Mouse (Mus musculus) heart, postnatal 14 days (tissue): Measurements from ENCODE around the gene Olfr71. TPM values are rescaled to one million over a fixed set of nuclear protein-coding genes. Genes with fewer than 3 reads are reported as not detected.

Experiments
- DNase-seq, 2 experiments: peaks; one replicate each; pipeline ENCODE4 v3.0.0; 2021 to 2022
- intact Hi-C: fragments of 180-260 bp; cut with DNase I; formaldehyde crosslinking; loops from one replicate; pipeline ENCODE4 v1.15.1; 2025
- long read RNA-seq, 2 experiments: library from polyadenylated mRNA; stranded (forward); transcript quantifications; one replicate each; pipeline ENCODE4 v2.0.0; 2021
- total RNA-seq, 2 experiments: library from RNA; stranded (reverse); gene quantifications; 2 replicates each; pipeline ENCODE4 v1.2.3; 2021

Gene Olfr71
- total RNA-seq = not detected
- long read RNA-seq, experiment 1 = 0 reads
- long read RNA-seq, experiment 2 = 0 reads

DNA sequence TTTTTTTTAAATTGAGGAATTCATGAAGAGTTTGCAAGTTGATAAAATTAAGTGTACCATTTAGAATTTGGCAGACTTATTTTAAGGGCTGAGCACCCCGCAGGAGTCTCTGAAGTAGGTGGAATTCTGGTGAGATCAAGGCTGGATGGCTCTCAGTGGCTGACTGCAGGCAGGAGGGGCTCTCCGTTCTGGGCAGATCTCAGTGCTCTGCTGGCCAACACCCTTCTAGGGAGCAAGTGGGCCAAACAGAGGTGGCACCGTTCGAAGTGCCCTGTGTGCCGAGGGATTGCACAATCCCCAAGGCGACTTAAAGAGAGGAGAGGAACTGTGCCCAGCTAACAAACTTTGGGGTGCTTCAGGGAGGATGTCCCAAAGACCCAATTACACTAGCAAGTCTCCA lies at the start of gene Olfr71:
Gene Olfr71 (minus strand): TSS at position 387 of the 400 bp plus-strand sequence.
- no peak for DNase-seq
- intact Hi-C loops = no loop called here

DNA sequence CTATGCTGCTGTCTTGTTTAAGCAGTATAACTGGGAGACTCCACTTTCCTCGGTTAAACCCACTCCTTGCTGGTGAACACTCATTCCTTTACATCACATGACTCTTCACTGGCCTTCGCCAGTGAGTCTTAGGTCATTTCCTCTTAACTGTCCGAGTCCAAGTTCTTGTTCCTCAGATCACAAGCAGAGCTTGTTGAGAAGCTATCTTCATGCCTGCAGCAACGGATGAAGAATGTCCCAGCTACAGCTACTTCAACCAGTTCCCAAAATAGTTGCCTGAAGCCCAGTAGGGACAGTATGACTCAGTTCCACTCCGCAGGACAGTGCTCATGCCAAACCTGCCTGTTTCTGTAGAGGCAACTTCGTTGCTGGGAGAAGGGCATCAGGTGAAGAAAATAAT lies 47.2 kb upstream of the Olfr71 start:
- DNase-seq = peak in 1 of 2 experiments; percentile 14
- intact Hi-C loops = no loop called here

DNA sequence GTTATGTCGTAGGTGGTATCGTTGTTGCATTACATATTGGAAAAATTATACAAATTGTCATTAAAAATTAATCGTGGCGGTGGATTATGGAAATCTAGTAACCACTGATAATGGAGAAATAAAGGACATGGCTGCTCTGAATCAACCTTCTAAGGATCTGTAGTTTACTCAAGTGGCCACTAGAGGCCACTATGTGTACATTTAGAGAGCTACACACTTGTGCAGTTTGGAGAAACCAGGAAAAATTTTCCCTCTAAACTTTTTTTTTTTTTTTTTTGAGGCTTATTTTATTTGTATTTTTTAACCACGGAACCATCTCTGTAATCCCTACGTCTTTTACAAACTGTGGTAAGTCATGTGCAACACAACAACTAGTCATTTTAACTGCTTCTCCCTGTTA lies 35.1 kb upstream of the Olfr71 start:
- intact Hi-C loops = loop anchor here (1.0 to 10.0 kb wide), 2 partner anchors 116 to 230 kb away; no protein-coding TSS in a partner anchor
- DNase-seq = peak in 1 of 2 experiments; percentile 44

DNA sequence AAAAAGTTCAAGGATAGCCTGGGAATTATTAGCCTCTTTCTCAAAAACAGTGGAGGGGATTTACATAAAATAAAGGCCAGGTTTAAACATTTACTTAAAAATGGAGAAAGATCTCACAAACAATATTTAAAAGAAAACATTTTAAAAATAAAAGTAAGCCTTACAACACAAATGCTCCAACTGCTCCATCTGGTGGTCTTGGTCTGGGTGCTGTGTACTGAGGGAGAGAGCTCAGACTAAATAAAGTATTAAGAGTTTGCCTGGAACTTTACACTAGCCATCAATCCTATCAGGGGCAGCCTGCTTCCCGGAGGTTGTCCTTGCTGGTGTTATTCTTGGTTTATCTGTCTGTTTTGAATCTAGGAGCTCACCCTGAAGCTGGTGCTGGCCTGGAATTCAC lies 33.0 kb upstream of the Olfr71 start:
- peak in 1 of 2 experiments; percentile 40 for DNase-seq
- intact Hi-C loops = loop anchor here (10.0 kb wide), 1 partner anchor 232 kb away; no protein-coding TSS in a partner anchor

DNA sequence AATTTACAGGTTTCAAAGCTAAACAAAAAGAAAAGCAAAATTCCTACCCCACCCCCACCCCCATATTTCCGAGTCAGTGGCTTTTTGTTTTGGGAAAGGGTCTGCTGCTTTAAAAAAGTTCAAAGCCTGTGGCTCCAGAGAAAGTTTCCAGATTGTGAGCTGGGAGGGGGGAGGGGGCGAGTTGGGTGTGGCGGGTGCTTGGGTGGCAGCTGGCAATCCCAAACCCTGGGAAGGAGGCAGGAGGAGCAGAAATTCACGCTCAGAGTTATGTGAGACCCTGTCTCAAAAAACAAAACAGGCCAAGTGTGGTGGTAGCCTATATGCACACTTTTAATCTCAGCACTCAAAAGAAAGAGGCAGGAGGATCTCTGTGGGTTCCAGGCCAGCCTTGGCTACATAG lies 32.6 kb upstream of the Olfr71 start:
- intact Hi-C loops = loop anchor here (1.0 to 10.0 kb wide), 2 partner anchors 16 to 232 kb away; no protein-coding TSS in a partner anchor
- no peak for DNase-seq

DNA sequence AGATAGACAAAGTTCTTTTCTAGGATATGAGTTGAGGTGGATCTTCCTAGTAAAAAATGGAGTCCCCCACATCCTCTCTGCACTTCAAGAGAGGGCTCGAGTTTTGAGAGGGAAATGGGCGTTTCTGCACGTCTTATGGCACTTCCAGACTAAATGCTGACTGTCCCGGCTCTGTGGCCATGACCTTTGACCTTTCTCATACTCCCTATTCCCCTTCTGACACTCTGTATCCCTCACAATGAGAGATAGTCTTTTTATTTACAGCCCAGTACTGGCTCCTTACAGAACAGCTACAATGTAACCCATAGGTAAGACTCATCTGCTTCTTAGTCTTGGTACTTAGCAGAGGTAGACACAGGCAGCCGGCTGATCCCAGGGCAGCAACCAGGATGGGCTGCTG lies 31.5 kb upstream of the Olfr71 start:
- intact Hi-C loops = loop anchor here (10.0 kb wide), 1 partner anchor 233 kb away; no protein-coding TSS in a partner anchor
- no peak for DNase-seq

DNA sequence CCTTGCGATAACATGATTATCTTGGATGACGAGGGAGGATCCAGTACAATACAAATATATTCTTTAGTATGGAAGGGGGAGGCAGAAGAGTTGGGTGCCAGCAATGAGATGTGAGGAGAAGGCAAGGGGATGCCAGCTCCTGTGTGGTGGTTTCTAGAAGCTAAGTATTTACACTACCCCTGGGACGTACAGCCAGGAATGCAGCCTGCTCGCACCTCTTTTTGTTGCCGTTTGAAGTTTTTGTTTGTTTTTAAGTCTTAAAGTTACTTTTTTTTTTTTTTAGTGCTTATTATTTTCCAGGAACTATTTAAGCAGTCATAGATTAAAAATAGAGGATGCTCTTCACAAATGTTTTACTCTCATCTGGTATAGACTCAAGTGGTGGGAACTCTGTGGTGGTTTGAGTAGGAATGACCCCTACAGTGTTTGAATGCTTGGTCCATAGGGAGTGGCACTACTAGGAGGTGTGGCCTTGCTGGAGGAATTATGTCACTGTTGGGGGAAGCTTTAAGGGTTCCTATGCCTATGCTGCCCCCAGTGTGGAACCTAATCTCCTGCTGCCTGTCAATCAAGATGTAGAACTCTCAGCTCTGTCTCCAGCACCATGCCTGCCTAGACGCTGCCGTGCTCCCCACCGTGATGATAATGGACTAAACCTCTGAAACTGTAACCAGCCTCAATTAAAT lies 29.1 kb upstream of the Olfr71 start:
- DNase-seq = no peak
- intact Hi-C loops = no loop called here

DNA sequence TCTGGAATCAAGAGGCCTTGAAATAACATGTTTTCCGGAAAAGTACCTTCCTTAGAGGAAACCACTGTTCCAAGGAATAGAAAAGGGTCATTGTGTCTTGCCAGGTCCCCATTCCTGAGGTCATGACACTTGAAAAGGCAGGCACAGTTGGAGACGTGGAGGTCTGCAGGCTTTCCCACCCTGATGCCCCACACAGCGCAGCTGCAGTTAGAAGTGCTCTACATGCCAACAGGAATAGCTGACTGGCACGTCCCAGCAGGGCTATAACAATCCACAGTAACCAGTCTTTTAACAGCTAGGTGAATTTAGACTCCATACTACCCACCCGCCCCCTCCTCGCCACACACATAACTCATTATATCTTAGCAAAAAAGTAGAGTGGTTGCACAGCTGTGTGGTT lies 27.1 kb upstream of the Olfr71 start:
- intact Hi-C loops = no loop called here
- no peak for DNase-seq

DNA sequence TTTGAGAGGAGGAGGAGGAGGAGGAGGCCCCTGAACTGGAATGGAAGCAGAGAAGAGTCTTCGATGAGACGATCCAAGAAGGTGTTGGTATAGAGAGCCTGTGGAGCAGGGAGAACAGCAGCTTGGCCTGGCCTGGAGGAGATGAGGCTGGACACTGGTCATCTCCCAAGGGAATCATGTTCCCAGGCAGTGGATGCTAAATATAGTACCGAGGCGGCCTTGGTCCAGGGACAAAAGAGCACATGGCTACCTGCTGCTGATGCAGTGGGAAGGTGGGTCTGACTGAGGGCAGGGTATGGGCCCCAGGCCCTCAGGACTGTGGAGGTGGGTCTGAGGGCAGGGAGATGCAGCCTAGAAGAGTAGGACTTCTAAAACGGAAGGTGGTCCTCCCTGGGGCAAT lies 23.1 kb upstream of the Olfr71 start:
- DNase-seq = peak; percentile 29 to 35
- intact Hi-C loops = no loop called here

DNA sequence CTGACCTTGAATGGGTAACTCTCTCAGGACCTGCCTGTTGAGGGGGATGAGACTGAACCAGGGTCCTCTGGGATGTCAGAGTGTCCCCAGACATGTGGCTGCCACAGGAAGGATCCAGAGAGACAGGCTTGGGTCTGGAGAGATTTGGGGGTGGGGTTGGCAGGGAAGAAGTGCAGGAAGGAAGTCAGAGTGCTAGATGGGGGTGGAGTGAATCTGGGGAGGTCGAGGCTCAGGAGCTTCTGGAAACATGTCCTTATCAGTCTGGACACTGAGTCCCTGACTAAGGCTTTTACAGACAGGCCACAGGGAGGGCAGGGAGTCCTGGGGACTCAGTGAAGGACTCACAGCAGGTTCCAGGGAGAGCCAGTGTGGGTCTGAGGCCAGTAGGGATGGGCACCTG lies 22.1 kb upstream of the Olfr71 start:
- intact Hi-C loops = no loop called here
- DNase-seq = peak in 1 of 2 experiments; percentile 23

DNA sequence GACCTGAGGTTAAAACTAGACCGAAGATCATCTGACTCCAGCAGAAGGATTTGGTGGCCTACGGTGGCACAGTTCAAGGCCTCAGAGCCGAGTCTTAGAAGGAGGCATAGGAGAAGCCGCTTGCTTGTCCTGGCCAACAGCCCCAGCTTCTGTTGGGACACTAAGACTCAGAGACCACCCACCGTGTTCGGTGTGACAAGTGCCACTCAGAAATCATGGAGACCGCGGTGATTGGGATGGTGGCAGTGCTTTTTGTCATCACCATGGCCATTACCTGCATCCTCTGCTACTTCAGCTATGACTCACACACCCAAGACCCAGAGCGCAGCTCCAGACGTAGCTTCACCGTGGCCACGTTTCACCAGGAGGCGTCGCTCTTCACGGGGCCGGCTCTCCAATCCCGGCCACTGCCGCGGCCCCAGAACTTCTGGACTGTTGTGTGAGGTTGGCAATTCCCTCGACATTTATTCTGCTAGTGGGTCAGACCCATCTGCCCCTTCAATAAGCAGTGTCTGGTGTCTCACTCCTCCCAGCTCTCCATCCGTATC lies 20.8 kb upstream of the Olfr71 start:
- peak; percentile 46 to 53 for DNase-seq
- intact Hi-C loops = no loop called here

DNA sequence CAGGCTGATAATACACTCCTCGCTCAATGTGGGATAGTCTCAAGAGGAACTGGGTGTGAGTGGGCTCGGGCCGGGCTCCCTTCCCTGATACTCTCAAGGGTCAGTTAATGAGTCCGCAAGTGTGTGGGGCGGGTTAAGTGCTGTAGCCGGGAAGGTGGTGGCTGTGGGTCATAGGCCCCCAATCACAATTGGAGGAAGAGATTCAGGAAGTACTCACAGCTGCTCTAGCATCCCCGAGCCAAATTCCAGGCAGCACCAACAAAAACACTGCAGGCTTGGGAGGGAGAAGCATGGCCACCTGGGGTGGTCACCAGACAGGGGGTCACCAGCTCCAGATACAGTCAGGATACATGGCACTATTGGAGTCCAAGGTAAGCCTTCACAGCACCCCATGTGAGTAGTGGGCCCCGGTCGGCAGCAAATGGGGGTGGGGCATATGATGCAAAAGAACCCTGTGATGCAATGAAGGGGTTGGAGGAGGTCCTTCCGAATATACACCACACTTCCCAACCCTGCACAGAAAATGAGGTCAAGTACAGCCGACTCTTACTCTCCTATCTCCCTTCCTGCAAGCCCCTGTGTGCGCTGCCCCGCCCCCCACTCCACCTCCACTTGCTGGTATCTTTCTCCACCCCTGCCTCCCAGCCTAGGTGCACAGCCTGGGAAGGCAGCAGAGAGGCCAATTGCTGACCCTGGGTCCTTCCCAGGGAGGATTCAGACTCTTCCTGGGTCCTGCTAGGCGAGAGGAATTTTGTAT lies 19.9 kb upstream of the Olfr71 start, which contains the start of gene Spaar:
Gene Spaar (plus strand): TSS at position 241 of the 757 bp plus-strand sequence.
- DNase-seq = peak; percentile 72 to 77
- intact Hi-C loops = no loop called here

DNA sequence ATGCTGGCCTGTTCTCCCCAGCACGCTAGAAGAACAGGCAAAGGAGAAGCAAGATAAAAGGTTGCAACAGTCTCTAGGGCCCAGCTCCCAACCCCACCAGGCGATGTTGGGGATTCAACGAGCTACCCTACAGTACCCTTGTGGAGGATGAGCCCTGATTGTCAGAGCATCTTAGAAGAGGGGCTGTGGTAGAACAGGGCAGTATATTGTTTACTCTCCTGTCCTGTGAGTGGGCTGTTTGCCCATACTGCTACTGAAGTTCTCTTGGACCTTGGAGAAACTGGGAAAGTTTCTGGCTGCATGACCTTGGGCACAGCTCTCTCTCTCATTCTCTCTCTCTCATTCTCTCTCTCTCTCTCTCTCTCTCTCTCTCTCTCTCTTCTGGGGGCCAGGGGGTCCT lies 19.1 kb upstream of the Olfr71 start:
- intact Hi-C loops = no loop called here
- DNase-seq = peak in 1 of 2 experiments; percentile 31

DNA sequence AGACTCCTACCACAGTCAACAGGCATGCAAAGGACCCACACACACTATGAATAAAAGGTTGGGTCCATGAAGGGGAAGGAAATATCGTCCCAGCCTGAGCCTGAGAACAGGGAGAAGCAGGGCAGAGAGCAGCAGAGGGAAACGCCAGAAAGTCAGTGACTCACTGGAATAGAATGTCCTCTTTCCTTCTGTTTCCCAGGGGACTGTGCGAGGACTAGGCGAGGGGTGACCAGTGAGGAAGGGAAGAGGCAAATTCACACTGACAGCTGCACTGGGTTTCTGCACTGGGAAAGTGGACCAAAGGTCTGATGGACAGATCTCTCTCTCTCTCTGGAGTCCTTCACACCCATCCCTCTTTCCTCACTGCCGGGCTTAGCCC lies 18.5 kb upstream of the Olfr71 start:
- DNase-seq = peak; percentile 69 to 74
- intact Hi-C loops = no loop called here

DNA sequence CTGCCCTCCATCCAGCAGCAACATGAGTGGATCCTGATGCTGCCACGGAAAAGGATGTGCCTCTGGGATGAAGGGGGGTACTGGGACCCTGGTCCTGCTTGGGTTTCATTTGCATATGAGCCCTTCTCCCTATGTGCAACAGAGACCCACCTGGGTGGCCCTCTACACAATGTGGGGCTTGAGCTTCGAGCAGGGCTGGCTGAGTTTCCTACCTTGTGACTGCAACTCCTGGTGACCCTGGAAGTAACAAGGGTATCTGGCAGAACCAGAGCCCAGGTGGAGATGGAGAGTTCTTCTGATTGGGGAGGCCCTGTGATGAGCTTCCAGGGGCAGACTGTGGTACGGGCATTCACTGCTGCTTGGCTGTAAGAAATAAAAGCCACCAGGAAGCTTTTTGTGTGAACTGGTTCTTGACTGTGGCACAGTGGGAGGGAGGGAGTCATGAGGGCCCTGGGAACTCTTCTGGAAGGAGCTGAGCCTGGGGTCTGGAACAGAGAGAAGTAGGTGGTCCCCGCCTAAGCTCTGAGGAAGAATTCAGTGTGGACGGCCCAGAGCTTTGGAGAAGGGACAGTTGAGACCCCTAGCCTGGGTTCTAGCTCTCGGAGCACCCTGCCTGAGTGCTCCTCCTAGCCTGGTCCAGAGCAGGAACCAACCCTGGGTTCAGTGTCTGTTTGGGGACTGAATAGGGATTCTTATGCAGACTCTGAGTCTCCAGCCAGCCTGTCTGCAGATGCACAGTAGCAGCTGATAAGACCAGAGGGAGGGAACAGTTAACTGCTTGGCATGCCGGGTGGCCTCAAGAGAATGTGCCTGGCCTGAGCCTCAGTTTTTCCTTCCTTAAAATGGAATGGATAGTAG lies 17.9 kb upstream of the Olfr71 start:
- intact Hi-C loops = no loop called here
- no peak for DNase-seq

DNA sequence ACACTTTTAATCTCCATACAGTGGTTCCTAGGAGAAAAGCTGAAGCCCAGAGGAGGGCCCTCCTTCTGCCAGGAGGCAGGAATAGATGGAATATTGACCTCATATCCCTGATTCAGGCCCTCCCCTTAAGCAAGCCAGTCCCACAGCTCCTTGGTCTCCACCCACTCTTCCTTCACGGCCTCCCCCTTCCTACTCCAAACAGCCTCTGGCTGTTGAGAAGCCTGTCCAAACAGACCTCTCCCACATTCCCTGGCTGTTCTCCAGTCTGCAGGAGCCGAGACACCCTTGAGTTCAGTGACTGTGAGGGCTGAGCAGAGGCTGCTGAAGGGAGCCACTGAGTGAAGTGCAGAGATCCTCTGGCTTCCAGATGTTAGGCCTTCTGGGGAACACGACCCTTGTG lies 16.9 kb upstream of the Olfr71 start, which contains the start of gene Hrct1:
Gene Hrct1 (plus strand): TSS at position 194 of the 400 bp plus-strand sequence.
- intact Hi-C loops = loop anchor here (1.0 kb wide), 1 partner anchor 15 kb away; no protein-coding TSS in a partner anchor
- peak; percentile 84 to 86 for DNase-seq

DNA sequence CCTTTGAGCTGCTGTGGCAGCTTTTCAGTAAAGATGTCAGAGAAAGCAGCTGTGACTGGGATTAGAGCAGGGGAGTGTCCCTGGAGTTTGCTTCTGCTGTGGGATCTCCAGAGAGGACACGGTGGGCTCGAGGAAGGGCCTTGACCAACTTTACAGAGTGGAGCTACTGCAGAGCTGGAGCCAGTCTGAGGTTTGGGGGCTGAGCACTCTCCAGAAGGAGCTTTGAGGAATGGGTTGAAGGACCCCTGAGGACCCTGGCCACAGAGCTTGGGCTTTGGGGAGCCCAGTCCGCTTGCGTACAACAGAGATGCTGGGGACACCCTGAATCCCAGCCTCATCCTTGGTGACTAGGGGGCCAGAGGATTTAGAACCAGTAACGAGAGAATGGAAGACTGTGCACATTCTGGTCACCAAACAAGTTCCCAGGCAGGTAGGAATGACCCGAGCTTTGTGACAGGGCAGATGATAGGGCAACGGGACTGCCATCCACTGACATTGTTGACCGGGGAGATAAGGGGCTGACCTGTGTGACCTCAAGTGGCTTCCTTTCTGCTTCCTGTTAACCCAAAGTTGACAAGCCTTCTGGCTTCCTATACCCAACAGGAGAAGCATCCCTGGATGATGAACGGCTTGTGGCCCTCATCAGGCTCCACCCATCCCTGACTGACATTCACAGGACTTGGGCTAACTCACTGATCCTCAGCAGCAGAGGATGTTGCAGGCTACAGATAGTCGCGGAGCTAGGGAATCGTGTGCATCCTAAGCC lies 16.4 kb upstream of the Olfr71 start:
- intact Hi-C loops = loop anchor here (1.0 kb wide), 1 partner anchor 16 kb away; no protein-coding TSS in a partner anchor
- DNase-seq = peak in 1 of 2 experiments; percentile 27

DNA sequence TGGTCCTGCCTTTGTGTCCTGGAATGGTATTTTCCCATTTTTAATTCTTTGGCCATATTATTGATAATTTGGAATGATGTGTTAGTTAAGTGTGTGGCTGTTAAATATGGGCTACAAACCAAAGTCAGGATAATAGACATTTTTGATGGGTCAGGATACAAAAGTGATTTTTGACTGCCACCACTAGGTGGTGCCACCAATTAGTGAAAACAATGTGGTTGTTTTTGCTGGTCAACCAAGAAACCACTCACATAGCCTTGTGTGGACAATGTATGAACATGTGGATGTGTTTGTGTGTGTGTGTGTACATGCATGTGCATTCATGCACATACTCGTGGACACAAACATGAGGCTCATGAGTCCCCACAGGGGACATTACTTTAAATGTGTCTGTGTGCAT lies 14.7 kb upstream of the Olfr71 start:
- DNase-seq = peak; percentile 67 to 81
- intact Hi-C loops = loop anchor here (1.0 to 2.0 kb wide), 2 partner anchors 38 to 137 kb away; no protein-coding TSS in a partner anchor

DNA sequence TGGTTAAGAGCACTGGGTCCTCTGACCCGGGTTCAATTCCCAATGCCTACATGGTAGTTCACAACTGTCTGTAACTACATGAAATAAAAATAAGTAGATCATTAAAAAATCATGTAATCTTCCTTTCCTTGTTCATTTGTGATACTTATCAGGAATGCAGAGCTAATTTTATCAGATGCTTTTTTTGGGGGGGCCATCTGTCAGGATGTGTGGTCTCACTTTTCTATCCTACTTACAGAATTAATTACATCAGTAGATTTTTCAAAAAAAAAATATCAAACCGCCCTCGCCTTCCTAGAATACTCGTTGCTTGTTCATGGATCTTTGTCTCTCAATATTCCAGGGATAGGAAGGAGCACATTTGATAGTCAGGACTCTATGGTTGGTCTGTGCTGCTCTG lies 12.1 kb upstream of the Olfr71 start:
- no peak for DNase-seq
- intact Hi-C loops = no loop called here
